Mouse (Mus musculus) liver, adult 2 months (tissue): ENCODE data around the gene Mageb18.

Experiments used
- CTCF ChIP-seq: fragments of 200-500 bp; IDR thresholded peaks from 2 replicates; pipeline ENCODE4 v1.5.1; 2011; ENCODE audit warnings: low read depth, low read length, control low read depth
- POLR2A ChIP-seq: fragments of 200-500 bp; IDR thresholded peaks from 2 replicates; pipeline ENCODE4 v1.6.1; 2011; ENCODE audit warnings: low read length, control low read depth; ENCODE audit not compliant: insufficient read depth; ENCODE audit errors: extremely low read depth

GRCm38 (mm10) chrX:92342924-92343323 is 256.4 kb downstream of the Mageb18 start:
- TF ChIP-seq POLR2A (no peak), CTCF (peak; percentile 76)
